Comparison of ENCODE assay signal across 10 mouse cellular contexts in the genomic region with DNA sequence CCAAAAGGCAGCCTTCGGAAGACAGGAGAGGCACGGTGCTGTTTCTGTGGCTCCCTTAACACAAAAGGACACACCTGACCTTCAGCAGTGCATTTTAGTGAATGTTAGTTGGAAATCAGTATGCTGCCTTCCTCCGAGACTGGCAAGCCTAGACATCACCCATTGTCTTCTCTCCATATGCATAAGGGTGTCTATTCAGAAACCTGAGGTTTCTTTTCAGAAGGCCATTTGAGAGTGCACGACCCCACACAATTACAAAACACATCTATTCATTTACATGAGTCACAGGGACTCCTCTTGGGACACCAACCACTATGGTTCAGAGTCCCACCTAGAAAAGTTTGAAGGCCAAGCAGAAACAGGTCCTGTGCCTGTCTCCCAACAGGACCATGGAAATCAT.
"Had no signal": no experiment of that assay in that cellular context is flagged by ENCODE, and none has a peak within 500 bp of the region (broad histone marks: within the 10 kb centered on the region; RNA-seq: fewer than 3 reads in every experiment).

No protein-coding gene starts in this region.

- H3K9me3 ChIP-seq: kidney, embryonic 15.5 days; limb, embryonic 13.5 days; neural tube, embryonic 12.5 days; stomach, embryonic 15.5 days had no signal

- H3K9ac ChIP-seq: kidney, embryonic 15.5 days; limb, embryonic 13.5 days; liver, embryonic 14.5 days; neural tube, embryonic 12.5 days; stomach, embryonic 15.5 days had no signal

- H3K4me2 ChIP-seq: stomach, embryonic 15.5 days had no signal

- H3K27me3 ChIP-seq: kidney, embryonic 15.5 days; limb, embryonic 13.5 days; neural tube, embryonic 12.5 days; stomach, embryonic 15.5 days had no signal

- H3K4me1 ChIP-seq: stomach, embryonic 15.5 days had no signal

- DNase-seq: kidney, postnatal 14 days; left cerebral cortex, postnatal 4 days; lung, adult 18-20 months; right cerebral cortex, postnatal 4 days; thymus, postnatal 36 days had no signal

- H3K4me3 ChIP-seq: kidney, embryonic 15.5 days; limb, embryonic 13.5 days; neural tube, embryonic 12.5 days; stomach, embryonic 15.5 days had no signal

- H3K27ac ChIP-seq: kidney, embryonic 15.5 days; limb, embryonic 13.5 days; liver, embryonic 14.5 days; neural tube, embryonic 12.5 days; stomach, embryonic 15.5 days had no signal

- H3K36me3 ChIP-seq: kidney, embryonic 15.5 days; limb, embryonic 13.5 days; neural tube, embryonic 12.5 days; stomach, embryonic 15.5 days had no signal
